ENCODE assay signal across 8 mouse cellular contexts in genomic region chr2:126932261-126932896, GRCm38 (mm10). TPM values are rescaled to one million over a fixed set of nuclear protein-coding genes. Genes with fewer than 3 reads are reported as not detected.
DNase-seq lines count a peak whose midpoint lies in the region; ATAC-seq and TF ChIP-seq lines count a peak whose summit lies in the region.

No protein-coding gene starts in this region.

- peak; percentile 34; the same call in 1 of the 2 replicates for ATAC-seq in heart, embryonic 12.5 days (ENCODE audit: insufficient number of reproducible peaks, low FRiP score)
- ATAC-seq in hindbrain, embryonic 16.5 days, result no peak
- ATAC-seq in midbrain, embryonic 16.5 days, result no peak

- no peak for TF ChIP-seq CTCF in testis, adult 2 months (IDR thresholded peaks at IDR 0.05; ENCODE audit: control insufficient read depth, insufficient read depth, insufficient replicate concordance, low read depth, low read length)

- WGBS in heart, embryonic 12.5 days, result under 1% methylated on average over 15 of the region's 15 CpGs
- 2% methylated on average over 15 of the region's 15 CpGs for WGBS in hindbrain, embryonic 16.5 days
- 2% methylated on average over 15 of the region's 15 CpGs for WGBS in midbrain, embryonic 16.5 days

- peak overlapping the region; percentile 78 for H3K4me2 ChIP-seq in heart, embryonic 12.5 days
- H3K4me2 ChIP-seq in hindbrain, embryonic 16.5 days (ENCODE audit: low read length), result peak overlapping the region; percentile 73
- H3K4me2 ChIP-seq in midbrain, embryonic 16.5 days (ENCODE audit: low read length), result peak overlapping the region; percentile 90

- no peaks in the 10 kb centered on the region for H3K36me3 ChIP-seq in heart, embryonic 12.5 days
- no peaks in the 10 kb centered on the region for H3K36me3 ChIP-seq in testis, adult 2 months (ENCODE audit: control insufficient read depth, insufficient read depth, low read length)
- no peaks in the 10 kb centered on the region for H3K36me3 ChIP-seq in hindbrain, embryonic 16.5 days (ENCODE audit: control insufficient read depth, insufficient read depth, low read length)
- H3K36me3 ChIP-seq in midbrain, embryonic 16.5 days (ENCODE audit: control insufficient read depth, insufficient read depth, low read length), result no peaks in the 10 kb centered on the region

- TF ChIP-seq POLR2A in testis, adult 2 months (IDR thresholded peaks at IDR 0.05; ENCODE audit: control insufficient read depth, low read depth, low read length), result no peak

- no peak for DNase-seq in heart, postnatal 36 days
- no peak for DNase-seq in testis, postnatal 14 days (ENCODE audit: low spot score)
- peak; percentile 64 for DNase-seq in thymus, postnatal 4 days
- no peak for DNase-seq in gastrocnemius, postnatal 25 days

- intact Hi-C loops in heart, postnatal 36 days (cut with DNase I), result loop anchor here (1.0 to 10.0 kb wide), 4 partner anchors 16 to 1258 kb away; partner anchors contain the start of genes Ciao1, Eid1 and Tmem127

- H3K27ac ChIP-seq in heart, embryonic 12.5 days (ENCODE audit: poor library complexity, severe bottlenecking), result peak overlapping the region; percentile 97
- peak overlapping the region; percentile 98 for H3K27ac ChIP-seq in testis, adult 2 months (ENCODE audit: control insufficient read depth, insufficient read depth, low read depth, low read length)
- peak overlapping the region; percentile 95 for H3K27ac ChIP-seq in hindbrain, embryonic 16.5 days (ENCODE audit: low read depth, low read length)
- H3K27ac ChIP-seq in midbrain, embryonic 16.5 days (ENCODE audit: low read length), result peak overlapping the region; percentile 91

- H3K4me3 ChIP-seq in heart, embryonic 12.5 days, result peak overlapping the region; percentile 75
- H3K4me3 ChIP-seq in testis, adult 2 months (ENCODE audit: control insufficient read depth, low read depth, low read length), result peak overlapping the region; percentile 98
- H3K4me3 ChIP-seq in hindbrain, embryonic 16.5 days (ENCODE audit: low read length), result peak overlapping the region; percentile 69
- peak overlapping the region; percentile 62 for H3K4me3 ChIP-seq in midbrain, embryonic 16.5 days (ENCODE audit: low read depth, low read length)

- H3K27me3 ChIP-seq in heart, embryonic 12.5 days (replicated peaks), result no peaks in the 10 kb centered on the region
- H3K27me3 ChIP-seq in testis, adult 2 months (ENCODE audit: control insufficient read depth, insufficient read depth, low read length), result no peaks in the 10 kb centered on the region
- H3K27me3 ChIP-seq in hindbrain, embryonic 16.5 days (replicated peaks; ENCODE audit: control insufficient read depth, insufficient read depth, low read length), result no peaks in the 10 kb centered on the region
- H3K27me3 ChIP-seq in midbrain, embryonic 16.5 days (ENCODE audit: control insufficient read depth, insufficient read depth, low read depth, low read length), result no peaks in the 10 kb centered on the region

- no peaks in the 10 kb centered on the region for H3K9me3 ChIP-seq in heart, embryonic 12.5 days (replicated peaks)
- no peaks in the 10 kb centered on the region for H3K9me3 ChIP-seq in hindbrain, embryonic 16.5 days (ENCODE audit: control insufficient read depth, low read length)
- no peaks in the 10 kb centered on the region for H3K9me3 ChIP-seq in midbrain, embryonic 16.5 days (replicated peaks; ENCODE audit: control insufficient read depth, low read length, poor library complexity, severe bottlenecking)

- peaks cover 3% of the 10 kb centered on the region; the same call in 1 of the 2 replicates for H3K4me1 ChIP-seq in heart, embryonic 12.5 days (replicated peaks)
- H3K4me1 ChIP-seq in testis, adult 2 months (ENCODE audit: control insufficient read depth, insufficient read depth, low read length), result peaks cover 2% of the 10 kb centered on the region; the same call in 1 of the 2 replicates
- H3K4me1 ChIP-seq in hindbrain, embryonic 16.5 days (ENCODE audit: control insufficient read depth, insufficient read depth, low read depth, low read length), result peaks cover 8% of the 10 kb centered on the region; the same call in 1 of the 2 replicates
- peaks cover 6% of the 10 kb centered on the region; the same call in 1 of the 2 replicates for H3K4me1 ChIP-seq in midbrain, embryonic 16.5 days (ENCODE audit: control insufficient read depth, insufficient read depth, low read length)

- peak overlapping the region; percentile 81 for H3K9ac ChIP-seq in heart, embryonic 12.5 days
- H3K9ac ChIP-seq in hindbrain, embryonic 16.5 days (ENCODE audit: low read depth, low read length), result peak overlapping the region; percentile 94
- peak overlapping the region; percentile 92 for H3K9ac ChIP-seq in midbrain, embryonic 16.5 days (ENCODE audit: low read depth, low read length)

RNA-seq across cellular contexts. Expression of gene Sppl2a, which starts 0.7 kb away (rescaled TPM):
- polyA plus RNA-seq in heart, embryonic 12.5 days (2016; fragmentation: Nextera tagmentation; extraction: Ambion mirVana), result 33.5 and 35.0 TPM in 2 replicates
- total RNA-seq in heart, postnatal 36 days (2021), result 10 to 100 TPM; 54.8 to 63.8 TPM
- polyA plus RNA-seq in testis, adult 2 months (2012; rRNA removed), result 13.8 and 19.8 TPM in 2 replicates
- 33.8 and 37.4 TPM in 2 replicates for polyA plus RNA-seq in hindbrain, embryonic 16.5 days (2015; fragmentation: Nextera tagmentation; extraction: Ambion mirVana)
- 33.3 and 35.7 TPM in 2 replicates for polyA plus RNA-seq in midbrain, embryonic 16.5 days (2015; fragmentation: Nextera tagmentation; extraction: Ambion mirVana)
- 10 to 100 TPM; 58.6 TPM for total RNA-seq in gastrocnemius, postnatal 25 days (2021)

RNA-seq across cellular contexts. Expression of gene Trpm7, which starts 56.3 kb away (rescaled TPM):
- 46.7 and 50.4 TPM in 2 replicates for polyA plus RNA-seq in heart, embryonic 12.5 days (2016; fragmentation: Nextera tagmentation; extraction: Ambion mirVana)
- total RNA-seq in heart, postnatal 36 days (2021), result 10 to 100 TPM; 27.7 to 38.4 TPM
- 3.1 and 6.2 TPM in 2 replicates for polyA plus RNA-seq in testis, adult 2 months (2012; rRNA removed)
- 28.6 and 28.8 TPM in 2 replicates for polyA plus RNA-seq in hindbrain, embryonic 16.5 days (2015; fragmentation: Nextera tagmentation; extraction: Ambion mirVana)
- 28.6 and 39.2 TPM in 2 replicates for polyA plus RNA-seq in midbrain, embryonic 16.5 days (2015; fragmentation: Nextera tagmentation; extraction: Ambion mirVana)
- 10 to 100 TPM; 21.7 to 23.5 TPM for total RNA-seq in gastrocnemius, postnatal 25 days (2021)
